Mouse (Mus musculus) MEL (cell line): ENCODE data around the gene Ptprn2. TPM values are rescaled to one million over a fixed set of nuclear protein-coding genes. Genes with fewer than 3 reads are reported as not detected.

ENCODE experiments used
- DNase-seq: peaks from one replicate; pipeline ENCODE4 v3.0.0; 2011; ENCODE audit warnings: low read depth, low spot score
- H3K27ac ChIP-seq: 2 replicates; pipeline ENCODE4 v1.5.1; 2012; ENCODE audit warnings: low read depth, mild to moderate bottlenecking, control low read depth, low read length, moderate library complexity; ENCODE audit not compliant: control insufficient read depth
- H3K27me3 ChIP-seq, 2 experiments: fragments of 150-350 bp in 1 of 2; sonication (generic) in 1 of 2; 2 replicates each; pipeline ENCODE4 v1.6.1; 2012; ENCODE audit warnings: low read length in 2 of 2, mild to moderate bottlenecking in 2 of 2, improper control_type of control experiment in 1 of 2, moderate library complexity in 1 of 2; ENCODE audit not compliant: insufficient read depth in 2 of 2, control insufficient read depth in 1 of 2
- H3K36me3 ChIP-seq, 2 experiments: 2 replicates each; pipeline ENCODE4 v1.6.1; 2012 to 2014; ENCODE audit warnings: low read length in 2 of 2, improper control_type of control experiment in 1 of 2, inconsistent platforms in 1 of 2, mild to moderate bottlenecking in 1 of 2; ENCODE audit not compliant: insufficient read depth in 2 of 2, control insufficient read depth in 1 of 2
- H3K4me1 ChIP-seq, 2 experiments: fragments of 150-350 bp in 1 of 2; sonication (generic) in 1 of 2; 2 replicates each; pipeline ENCODE4 v1.6.1; 2012; ENCODE audit warnings: low read length in 2 of 2, improper control_type of control experiment in 1 of 2, mild to moderate bottlenecking in 1 of 2; ENCODE audit not compliant: insufficient read depth in 2 of 2, control insufficient read depth in 1 of 2
- H3K4me3 ChIP-seq, 2 experiments: fragments of 150-350 bp in 1 of 2; sonication (generic) in 1 of 2; 2 replicates each; pipeline ENCODE4 v1.5.1; 2012; ENCODE audit warnings: low read depth in 2 of 2, low read length in 2 of 2, mild to moderate bottlenecking in 2 of 2, moderate library complexity in 2 of 2, control low read depth in 1 of 2, improper control_type of control experiment in 1 of 2; ENCODE audit not compliant: control insufficient read depth in 1 of 2, insufficient read depth in 1 of 2
- H3K79me2 ChIP-seq: 2 replicates; pipeline ENCODE4 v1.6.1; 2012; ENCODE audit warnings: mild to moderate bottlenecking, low read length, moderate library complexity; ENCODE audit not compliant: control insufficient read depth, poor library complexity, insufficient read depth
- H3K9ac ChIP-seq: 2 replicates; pipeline ENCODE4 v1.6.1; 2012; ENCODE audit warnings: low read depth, mild to moderate bottlenecking, control low read depth, low read length, moderate library complexity; ENCODE audit not compliant: control insufficient read depth, poor library complexity, severe bottlenecking
- H3K9me3 ChIP-seq: fragments of 150-350 bp; sonication (generic); replicated peaks from 2 replicates; pipeline ENCODE4 v1.6.1; 2012; ENCODE audit warnings: mild to moderate bottlenecking, low read length, improper control_type of control experiment, moderate library complexity; ENCODE audit not compliant: insufficient read depth
- BHLHE40 ChIP-seq: IDR thresholded peaks from 2 replicates; pipeline ENCODE4 v1.6.1; 2012; ENCODE audit warnings: low read depth, mild to moderate bottlenecking, inconsistent platforms, low read length, improper control_type of control experiment, borderline replicate concordance
- CHD2 ChIP-seq: IDR thresholded peaks from 2 replicates; pipeline ENCODE4 v1.6.1; 2011; ENCODE audit warnings: low read length, improper control_type of control experiment
- CTCF ChIP-seq, 3 experiments: IDR thresholded peaks in 2 of 3; conservative IDR thresholded peaks in 1 of 3; 2 replicates each; pipeline ENCODE4 v1.5.1; 2011 to 2012; ENCODE audit warnings: low read length in 3 of 3, low read depth in 2 of 3, mild to moderate bottlenecking in 2 of 3, improper control_type of control experiment in 1 of 3, inconsistent platforms in 1 of 3, mixed read lengths in 1 of 3, moderate library complexity in 1 of 3; ENCODE audit not compliant: control insufficient read depth in 1 of 3, insufficient read depth in 1 of 3, poor library complexity in 1 of 3, severe bottlenecking in 1 of 3
- E2F4 ChIP-seq: IDR thresholded peaks from 2 replicates; pipeline ENCODE4 v1.6.1; 2011; ENCODE audit warnings: low read depth, low read length, improper control_type of control experiment, borderline replicate concordance
- ELF1 ChIP-seq: IDR thresholded peaks from 2 replicates; pipeline ENCODE4 v1.6.1; 2014; ENCODE audit warnings: low read depth, mild to moderate bottlenecking, inconsistent platforms, low read length, improper control_type of control experiment, moderate library complexity
- EP300 ChIP-seq, 2 experiments: IDR thresholded peaks; 2 replicates each; pipeline ENCODE4 v1.6.1; 2011; ENCODE audit warnings: improper control_type of control experiment in 2 of 2, low read length in 2 of 2, low read depth in 1 of 2, mild to moderate bottlenecking in 1 of 2
- ETS1 ChIP-seq: IDR thresholded peaks from 2 replicates; pipeline ENCODE4 v1.6.1; 2012; ENCODE audit warnings: low read depth, mild to moderate bottlenecking, inconsistent platforms, low read length, improper control_type of control experiment, moderate library complexity
- GABPA ChIP-seq: IDR thresholded peaks from 2 replicates; pipeline ENCODE4 v1.6.1; 2012; ENCODE audit warnings: low read depth, mild to moderate bottlenecking, inconsistent platforms, low read length, improper control_type of control experiment, moderate library complexity
- GATA1 ChIP-seq: IDR thresholded peaks from 2 replicates; pipeline ENCODE4 v1.6.1; 2011; ENCODE audit warnings: low read depth, low read length, improper control_type of control experiment
- JUND ChIP-seq: IDR thresholded peaks from 2 replicates; pipeline ENCODE4 v1.6.1; 2011; ENCODE audit warnings: low read depth, mild to moderate bottlenecking, improper control_type of control experiment, low read length
- KAT2A ChIP-seq: conservative IDR thresholded peaks from 2 replicates; pipeline ENCODE4 v1.6.1; 2012; ENCODE audit warnings: low read depth, low read length, improper control_type of control experiment, inconsistent platforms
- MAFK ChIP-seq: IDR thresholded peaks from 2 replicates; pipeline ENCODE4 v1.6.1; 2011; ENCODE audit warnings: low read depth, mild to moderate bottlenecking, low read length, improper control_type of control experiment, borderline replicate concordance
- MAZ ChIP-seq: IDR thresholded peaks from 2 replicates; pipeline ENCODE4 v1.6.1; 2012; ENCODE audit warnings: low read depth, mild to moderate bottlenecking, inconsistent platforms, low read length, improper control_type of control experiment
- MEF2A ChIP-seq: IDR thresholded peaks from 2 replicates; pipeline ENCODE4 v1.6.1; 2014; ENCODE audit warnings: low read depth, mild to moderate bottlenecking, inconsistent platforms, low read length, improper control_type of control experiment; ENCODE audit not compliant: poor library complexity, insufficient replicate concordance, severe bottlenecking; ENCODE audit errors: extremely low read depth
- MYB ChIP-seq: IDR thresholded peaks from 2 replicates; pipeline ENCODE4 v1.6.1; 2011; ENCODE audit warnings: mild to moderate bottlenecking, low read depth, low read length, improper control_type of control experiment
- MYC ChIP-seq: IDR thresholded peaks from 2 replicates; pipeline ENCODE4 v1.6.1; 2011; ENCODE audit warnings: low read depth, mild to moderate bottlenecking, low read length, improper control_type of control experiment, moderate library complexity
- POLR2A ChIP-seq, 2 experiments: IDR thresholded peaks; 2 replicates each; pipeline ENCODE4 v1.6.1; 2011 to 2012; ENCODE audit warnings: low read length in 2 of 2, mild to moderate bottlenecking in 2 of 2, control low read depth in 1 of 2, improper control_type of control experiment in 1 of 2, low read depth in 1 of 2, moderate library complexity in 1 of 2; ENCODE audit not compliant: control insufficient read depth in 1 of 2, insufficient read depth in 1 of 2, poor library complexity in 1 of 2
- POLR2AphosphoS2 ChIP-seq: IDR thresholded peaks from 2 replicates; pipeline ENCODE4 v1.6.1; 2011; ENCODE audit warnings: low read length, improper control_type of control experiment
- RAD21 ChIP-seq: IDR thresholded peaks from 2 replicates; pipeline ENCODE4 v1.6.1; 2011; ENCODE audit warnings: mild to moderate bottlenecking, low read depth, low read length, improper control_type of control experiment
- RCOR1 ChIP-seq: IDR thresholded peaks from 2 replicates; pipeline ENCODE4 v1.6.1; 2012; ENCODE audit warnings: low read depth, mild to moderate bottlenecking, inconsistent platforms, low read length, improper control_type of control experiment
- SMC3 ChIP-seq: IDR thresholded peaks from 2 replicates; pipeline ENCODE4 v1.6.1; 2011; ENCODE audit warnings: low read depth, low read length, improper control_type of control experiment
- TAL1 ChIP-seq: IDR thresholded peaks from 2 replicates; pipeline ENCODE4 v1.6.1; 2012; ENCODE audit warnings: mild to moderate bottlenecking, inconsistent platforms, low read length, moderate library complexity, mixed read lengths
- TBP ChIP-seq: IDR thresholded peaks from 2 replicates; pipeline ENCODE4 v1.8.0; 2011; ENCODE audit warnings: low read depth, low read length, improper control_type of control experiment
- TCF12 ChIP-seq: IDR thresholded peaks from 2 replicates; pipeline ENCODE4 v1.6.1; 2014; ENCODE audit warnings: low read depth, mild to moderate bottlenecking, inconsistent platforms, low read length, improper control_type of control experiment, moderate library complexity
- UBTF ChIP-seq: IDR thresholded peaks from 2 replicates; pipeline ENCODE4 v1.6.1; 2012; ENCODE audit warnings: low read depth, mild to moderate bottlenecking, inconsistent platforms, low read length, improper control_type of control experiment, moderate library complexity, borderline replicate concordance; ENCODE audit not compliant: insufficient read depth
- USF1 ChIP-seq: IDR thresholded peaks from 2 replicates; pipeline ENCODE4 v1.6.1; 2014; ENCODE audit warnings: low read depth, mild to moderate bottlenecking, inconsistent platforms, low read length, improper control_type of control experiment, moderate library complexity
- ZNF384 ChIP-seq: IDR thresholded peaks from 2 replicates; pipeline ENCODE4 v1.6.1; 2012; ENCODE audit warnings: low read depth, mild to moderate bottlenecking, inconsistent platforms, low read length, improper control_type of control experiment
- polyA plus RNA-seq, 2 experiments: library from polyadenylated mRNA; stranded (reverse) in 1 of 2; unstranded in 1 of 2; fragments of >175 nt in 1 of 2; fragments of >200 nt in 1 of 2; gene quantifications; 2 replicates each; pipeline versions ENCODE4 v1.2.1 to v1.2.4; 2012; ENCODE audit warnings: low replicate concordance in 2 of 2, low read depth in 1 of 2; ENCODE audit not compliant: insufficient read length in 2 of 2, insufficient read depth in 1 of 2, missing spikeins in 1 of 2
- total RNA-seq: library from RNA; depleted of rRNA; stranded (reverse); fragments of 300-350 nt; gene quantifications from 2 replicates; pipeline ENCODE4 v1.2.3, GENCODE M21; 2012

Ptprn2 gene
- total and polyA plus RNA-seq, 3 experiments: not detected

- no peak overlapping the region for H3K9ac ChIP-seq
These were observed 67.8 kb downstream of the Ptprn2 start for GRCm38 (mm10) chr12:116553361-116553760.

GRCm38 (mm10) chr12:116555964-116556363 lies 70.4 kb downstream of the Ptprn2 start:
- H3K79me2 ChIP-seq: no peaks in the 10 kb centered on the region
- TF ChIP-seq RCOR1 (no peak), TCF12 (no peak)
- no peak overlapping the region for H3K9ac ChIP-seq
- no peaks in the 10 kb centered on the region for H3K4me1 ChIP-seq
- no peaks in the 10 kb centered on the region for H3K36me3 ChIP-seq
- DNase-seq: no peak
- H3K27ac ChIP-seq: no peak overlapping the region
- H3K27me3 ChIP-seq: no peaks in the 10 kb centered on the region
- no peak overlapping the region for H3K4me3 ChIP-seq
- H3K9me3 ChIP-seq: no peaks in the 10 kb centered on the region

More at GRCm38 (mm10) chr12:116553361-116553760, 67.8 kb downstream of the Ptprn2 start:
- Histone ChIP-seq H3K4me3 (no peak overlapping the region), H3K27ac (no peak overlapping the region), H3K4me1 (no peaks in the 10 kb centered on the region), H3K9me3 (no peaks in the 10 kb centered on the region), H3K27me3 (no peaks in the 10 kb centered on the region), H3K36me3 (no peaks in the 10 kb centered on the region), H3K79me2 (no peaks in the 10 kb centered on the region)
- TF ChIP-seq RAD21 (no peak), ELF1 (no peak), TAL1 (no peak), POLR2AphosphoS2 (no peak), E2F4 (no peak), JUND (no peak), MYB (no peak), CTCF (IDR thresholded peaks at IDR 0.05 in 2 of 3, conservative IDR thresholded peaks at IDR 0.05 in 1 of 3; ENCODE audit: control insufficient read depth in 1 of 3, insufficient read depth in 1 of 3, low read depth in 2 of 3, low read length in 3 of 3, poor library complexity in 1 of 3, severe bottlenecking in 1 of 3) (no peak), GATA1 (no peak), TBP (no peak), UBTF (no peak), KAT2A (no peak), CHD2 (no peak), ETS1 (no peak), ZNF384 (no peak)
- peak; percentile 17 for DNase-seq

GRCm38 (mm10) chr12:116564441-116564840 lies 78.9 kb downstream of the Ptprn2 start:
- Histone ChIP-seq H3K9ac (no peak overlapping the region), H3K36me3 (no peaks in the 10 kb centered on the region), H3K79me2 (no peaks in the 10 kb centered on the region), H3K4me1 (no peaks in the 10 kb centered on the region), H3K27me3 (no peaks in the 10 kb centered on the region), H3K27ac (no peak overlapping the region), H3K9me3 (no peaks in the 10 kb centered on the region), H3K4me3 (no peak overlapping the region)
- no peak for DNase-seq
- TF ChIP-seq BHLHE40 (no peak), RAD21 (no peak), USF1 (no peak), UBTF (no peak), MAFK (no peak), MYC (no peak), JUND (no peak), MEF2A (no peak), TBP (no peak), TCF12 (no peak), MAZ (no peak), GABPA (no peak), E2F4 (no peak), POLR2A (IDR thresholded peaks at IDR 0.05; ENCODE audit: control insufficient read depth in 1 of 2, insufficient read depth in 1 of 2, low read depth in 1 of 2, low read length in 2 of 2, poor library complexity in 1 of 2) (no peak), SMC3 (no peak), EP300 (IDR thresholded peaks at IDR 0.05; ENCODE audit: low read depth in 1 of 2, low read length in 2 of 2) (no peak), GATA1 (no peak)
